Mouse (Mus musculus) neural tube, embryonic 12.5 days (tissue): ENCODE data around the gene Gigyf2. TPM values are rescaled to one million over a fixed set of nuclear protein-coding genes. Genes with fewer than 3 reads are reported as not detected.
A peak's percentile ranks its signal among the peaks of the same experiment; 100 is the strongest.

Experiments used
- ATAC-seq: fragments of 200-750 bp; cut with Nextera tagmentation; 2 replicates; pipeline ENCODE4 v1.8.0; 2017; ENCODE audit warnings: low read depth, mild to moderate bottlenecking, moderate TSS enrichment, moderate library complexity; ENCODE audit not compliant: low FRiP score
- H3K27ac ChIP-seq: fragments of 300-500 bp; sonication (generic); 2 replicates; pipeline ENCODE4 v1.5.1; 2016
- H3K27me3 ChIP-seq: fragments of 300-500 bp; sonication (generic); replicated peaks from 2 replicates; pipeline ENCODE4 v1.6.1; 2016; ENCODE audit warnings: mild to moderate bottlenecking
- H3K36me3 ChIP-seq: fragments of 300-500 bp; sonication (generic); 2 replicates; pipeline ENCODE4 v1.6.1; 2016; ENCODE audit warnings: mild to moderate bottlenecking
- H3K4me1 ChIP-seq: fragments of 300-500 bp; sonication (generic); 2 replicates; pipeline ENCODE4 v1.6.1; 2016
- H3K4me2 ChIP-seq: fragments of 300-500 bp; sonication (generic); replicated peaks from 2 replicates; pipeline ENCODE4 v1.6.1; 2016; ENCODE audit warnings: mild to moderate bottlenecking
- H3K4me3 ChIP-seq: fragments of 300-500 bp; sonication (generic); 2 replicates; pipeline ENCODE4 v1.5.1; 2016
- H3K9ac ChIP-seq: fragments of 300-500 bp; sonication (generic); 2 replicates; pipeline ENCODE4 v1.6.1; 2016; ENCODE audit warnings: mild to moderate bottlenecking
- H3K9me3 ChIP-seq: fragments of 300-500 bp; sonication (generic); 2 replicates; pipeline ENCODE4 v1.6.1; 2016; ENCODE audit warnings: mild to moderate bottlenecking
- WGBS: fragments of 180-500 bp; shearing (Covaris S2); methylation state at CpG from one replicate; pipeline ENCODE4 v1.1.7; 2016; 5-methylcytosine and 5-hydroxymethylcytosine counted together
- polyA plus RNA-seq: library from polyadenylated mRNA; unstranded; fragments of >200 nt; fragmentation: Nextera tagmentation; extraction: Ambion mirVana; gene quantifications from 2 replicates; pipeline ENCODE4 v1.2.1, GENCODE M21; 2016

The Gigyf2 gene
- polyA plus RNA-seq, 1 experiment from 2014 or later, result 62.4 TPM

DNA sequence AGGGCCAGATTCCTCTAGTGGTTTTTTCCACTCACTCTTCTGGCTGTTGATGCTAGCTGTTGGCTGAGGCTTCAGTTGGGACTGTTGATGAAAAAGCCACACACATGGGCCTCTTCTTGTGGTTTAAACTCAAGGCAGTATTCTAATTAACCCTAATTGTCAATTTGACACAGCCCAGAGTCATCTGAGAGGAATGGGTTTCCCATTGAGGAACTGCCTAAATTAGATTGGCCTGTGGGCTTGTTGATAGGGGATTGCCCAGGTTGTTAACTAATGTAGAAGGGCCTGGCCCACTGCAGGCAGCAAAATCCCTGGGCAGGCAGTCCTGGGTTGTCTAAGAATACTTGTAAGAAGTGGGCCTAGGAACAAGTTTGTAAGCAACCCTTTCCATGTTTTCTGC lies 2.1 kb upstream of the Gigyf2 start:
- Histone ChIP-seq H3K27me3 (no peaks in the 10 kb centered on the region), H3K9ac (no peak overlapping the region), H3K4me2 (no peak overlapping the region), H3K27ac (no peak overlapping the region), H3K4me3 (no peak overlapping the region), H3K4me1 (peaks cover 6% of the 10 kb centered on the region; the same call in 1 of the 2 replicates), H3K9me3 (peaks cover 18% of the 10 kb centered on the region), H3K36me3 (no peaks in the 10 kb centered on the region)
- no peak for ATAC-seq

- Histone ChIP-seq H3K4me2 (peak overlapping the region; percentile 70), H3K36me3 (no peaks in the 10 kb centered on the region; the same call in 1 of the 2 replicates), H3K4me3 (peak overlapping the region; percentile 95), H3K27ac (peak overlapping the region; percentile 88), H3K9me3 (no peaks in the 10 kb centered on the region), H3K9ac (peak overlapping the region; percentile 93), H3K27me3 (no peaks in the 10 kb centered on the region), H3K4me1 (peaks cover 6% of the 10 kb centered on the region; the same call in 1 of the 2 replicates)
- peak; percentile 85 for ATAC-seq
- under 1% methylated on average over 53 of the region's 53 CpGs for WGBS
Observed at GRCm38 (mm10) chr1:87327165-87327861, 515 bp downstream of the Gigyf2 start.

DNA sequence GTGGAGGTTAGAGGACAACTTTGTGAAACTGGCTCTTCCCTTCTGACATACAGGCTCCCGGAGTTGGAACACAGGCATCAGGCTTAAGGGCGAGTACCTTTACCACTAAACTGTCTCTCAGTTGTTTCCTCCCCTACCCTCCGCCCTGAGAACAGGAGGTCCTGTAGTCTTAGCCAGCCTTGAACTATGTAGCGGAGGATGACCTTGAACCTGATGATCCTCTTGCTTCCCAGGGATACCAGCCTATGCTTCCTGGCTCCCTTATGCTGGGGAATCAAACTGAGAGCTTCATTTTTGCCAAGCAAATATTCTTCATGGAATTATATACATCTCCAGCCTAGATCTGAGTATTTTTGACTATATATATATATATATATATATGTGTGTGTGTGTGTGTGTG lies 5.0 kb downstream of the Gigyf2 start:
- Histone ChIP-seq H3K27ac (no peak overlapping the region), H3K36me3 (peaks cover 14% of the 10 kb centered on the region), H3K9ac (no peak overlapping the region), H3K27me3 (no peaks in the 10 kb centered on the region), H3K4me2 (no peak overlapping the region), H3K4me1 (peaks cover 6% of the 10 kb centered on the region; the same call in 1 of the 2 replicates), H3K4me3 (no peak overlapping the region), H3K9me3 (no peaks in the 10 kb centered on the region)
- ATAC-seq, result no peak
- WGBS, result 97% methylated on average over 4 of the region's 4 CpGs

GRCm38 (mm10) chr1:87350576-87350975 lies 23.8 kb downstream of the Gigyf2 start:
- WGBS, result 88% methylated on average over 2 of the region's 2 CpGs
- Histone ChIP-seq H3K27ac (no peak overlapping the region), H3K9ac (no peak overlapping the region), H3K4me1 (no peaks in the 10 kb centered on the region), H3K27me3 (no peaks in the 10 kb centered on the region), H3K36me3 (peaks cover 3% of the 10 kb centered on the region), H3K4me2 (no peak overlapping the region), H3K9me3 (no peaks in the 10 kb centered on the region), H3K4me3 (no peak overlapping the region)
- ATAC-seq, result no peak

- Histone ChIP-seq H3K9ac (no peak overlapping the region), H3K4me1 (no peaks in the 10 kb centered on the region), H3K4me3 (no peak overlapping the region), H3K27me3 (no peaks in the 10 kb centered on the region), H3K27ac (no peak overlapping the region), H3K9me3 (no peaks in the 10 kb centered on the region), H3K4me2 (no peak overlapping the region), H3K36me3 (peaks cover 7% of the 10 kb centered on the region)
- ATAC-seq, result no peak
- 76% methylated on average over 1 of the region's 1 CpGs for WGBS
Observed at GRCm38 (mm10) chr1:87360276-87360675, 33.5 kb downstream of the Gigyf2 start.

- H3K27ac ChIP-seq, result no peak overlapping the region
- H3K4me2 ChIP-seq, result no peak overlapping the region
- WGBS, result 90% methylated on average over 3 of the region's 3 CpGs
- peaks cover 19% of the 10 kb centered on the region for H3K36me3 ChIP-seq
- H3K4me1 ChIP-seq, result no peaks in the 10 kb centered on the region
- no peaks in the 10 kb centered on the region for H3K9me3 ChIP-seq
- ATAC-seq, result no peak
- H3K4me3 ChIP-seq, result no peak overlapping the region
- H3K9ac ChIP-seq, result no peak overlapping the region
- no peaks in the 10 kb centered on the region for H3K27me3 ChIP-seq
Observed at GRCm38 (mm10) chr1:87378024-87378560, 51.3 kb downstream of the Gigyf2 start.

DNA sequence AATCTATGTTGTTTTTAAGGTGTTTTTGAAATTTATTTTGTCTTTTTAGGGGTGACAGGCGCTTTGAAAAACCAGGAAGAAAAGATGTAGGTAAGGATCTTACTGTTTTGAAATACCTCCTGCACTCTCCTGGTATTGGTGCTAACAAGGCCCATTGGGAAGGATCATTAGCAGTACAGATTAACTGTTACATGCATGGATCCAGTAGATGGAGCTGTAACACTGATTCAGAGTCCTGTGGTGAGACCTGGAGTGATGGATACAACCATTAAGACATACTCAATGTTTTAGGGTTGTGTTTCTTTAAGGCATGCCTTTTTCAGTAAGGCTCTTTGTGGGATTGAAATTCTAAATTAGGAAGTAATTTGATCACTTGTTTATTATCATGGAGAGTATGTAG lies 53.1 kb downstream of the Gigyf2 start:
- no peaks in the 10 kb centered on the region for H3K4me1 ChIP-seq
- no peak for ATAC-seq
- no peaks in the 10 kb centered on the region for H3K27me3 ChIP-seq
- WGBS, result 91% methylated on average over 1 of the region's 1 CpGs
- no peak overlapping the region for H3K4me2 ChIP-seq
- no peak overlapping the region for H3K27ac ChIP-seq
- H3K9ac ChIP-seq, result no peak overlapping the region
- H3K4me3 ChIP-seq, result no peak overlapping the region
- H3K36me3 ChIP-seq, result peaks cover 17% of the 10 kb centered on the region
- no peaks in the 10 kb centered on the region for H3K9me3 ChIP-seq

- 94% methylated on average over 3 of the region's 3 CpGs for WGBS
- H3K4me1 ChIP-seq, result no peaks in the 10 kb centered on the region
- no peak overlapping the region for H3K9ac ChIP-seq
- no peaks in the 10 kb centered on the region for H3K9me3 ChIP-seq
- no peak overlapping the region for H3K27ac ChIP-seq
- no peak overlapping the region for H3K4me3 ChIP-seq
- H3K36me3 ChIP-seq, result peaks cover 12% of the 10 kb centered on the region; the same call in 1 of the 2 replicates
- no peak overlapping the region for H3K4me2 ChIP-seq
- no peaks in the 10 kb centered on the region for H3K27me3 ChIP-seq
- ATAC-seq, result no peak
Observed at GRCm38 (mm10) chr1:87381152-87381551, 54.4 kb downstream of the Gigyf2 start.

GRCm38 (mm10) chr1:87386436-87387092 lies 59.8 kb downstream of the Gigyf2 start:
- Histone ChIP-seq H3K4me3 (no peak overlapping the region), H3K27me3 (no peaks in the 10 kb centered on the region), H3K4me1 (no peaks in the 10 kb centered on the region), H3K9ac (no peak overlapping the region), H3K9me3 (no peaks in the 10 kb centered on the region), H3K4me2 (no peak overlapping the region), H3K27ac (no peak overlapping the region), H3K36me3 (peaks cover 13% of the 10 kb centered on the region)
- ATAC-seq, result no peak
- 91% methylated on average over 9 of the region's 9 CpGs for WGBS

DNA sequence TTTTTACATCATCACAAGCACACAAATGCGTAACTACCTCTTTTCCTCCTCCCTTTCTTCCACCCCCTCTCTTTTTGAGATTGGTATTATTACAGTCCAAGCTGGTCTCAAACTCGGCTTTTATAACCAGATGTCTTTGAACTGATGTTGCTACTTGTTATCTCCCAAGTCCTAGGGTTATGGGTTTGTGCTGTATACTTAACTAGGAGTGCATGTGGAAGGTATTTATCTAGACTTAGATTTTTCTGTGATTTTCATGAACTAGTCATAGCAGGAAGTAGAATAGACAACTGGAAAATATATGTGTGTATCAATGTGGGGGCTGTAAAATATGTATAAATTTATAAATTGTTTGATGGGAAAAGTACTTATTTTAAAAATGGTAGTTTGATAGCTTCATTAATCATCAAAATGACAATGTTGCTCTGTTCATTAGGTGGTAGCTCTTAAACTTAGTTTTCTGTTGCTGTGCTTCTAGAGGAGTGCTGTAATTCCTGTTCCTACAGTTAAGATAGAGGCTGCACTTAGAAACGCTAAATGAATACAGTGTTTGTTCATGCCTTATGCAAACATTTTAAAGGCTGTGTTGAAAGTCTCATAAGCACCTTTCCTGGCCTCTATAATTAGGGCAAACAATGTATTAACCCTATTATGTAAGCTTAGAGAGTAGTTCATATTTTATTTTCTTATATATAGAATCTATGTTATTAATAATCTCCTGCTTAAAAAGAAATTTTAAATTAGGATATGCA lies 66.8 kb downstream of the Gigyf2 start:
- H3K4me1 ChIP-seq, result no peaks in the 10 kb centered on the region
- H3K4me3 ChIP-seq, result no peak overlapping the region
- no peak overlapping the region for H3K27ac ChIP-seq
- H3K9me3 ChIP-seq, result no peaks in the 10 kb centered on the region
- peaks cover 14% of the 10 kb centered on the region for H3K36me3 ChIP-seq
- H3K9ac ChIP-seq, result no peak overlapping the region
- no peaks in the 10 kb centered on the region for H3K27me3 ChIP-seq
- WGBS, result 92% methylated on average over 3 of the region's 3 CpGs
- no peak overlapping the region for H3K4me2 ChIP-seq
- no peak for ATAC-seq

DNA sequence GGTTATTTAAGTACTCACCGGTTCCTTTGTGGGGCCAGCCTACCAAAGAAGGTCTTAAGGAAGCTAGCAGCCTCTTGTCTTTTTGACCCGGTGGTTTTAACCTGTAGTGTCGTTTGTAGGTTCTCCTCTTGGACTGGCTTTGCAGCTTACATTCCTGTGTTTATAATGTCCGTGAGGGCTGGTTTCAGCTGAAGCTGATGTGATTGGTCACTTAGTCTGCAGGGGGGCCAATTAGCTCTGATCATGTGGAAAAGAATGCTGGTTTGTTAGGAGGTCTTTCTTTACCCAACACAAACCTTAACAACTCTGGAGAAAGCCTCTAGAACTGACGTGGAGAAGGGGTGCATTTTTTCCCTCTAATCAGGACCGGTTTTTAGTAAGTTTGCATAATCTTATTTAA lies 67.8 kb downstream of the Gigyf2 start, which contains the start of gene Kcnj13:
Gene Kcnj13, minus strand, starts transcription at position 136 of the 400 bp plus-strand sequence.
- no peaks in the 10 kb centered on the region for H3K4me1 ChIP-seq
- no peak within 1 kb of the TSS for H3K27ac ChIP-seq
- H3K4me2 ChIP-seq, result no peak within 1 kb of the TSS
- peaks cover 14% of the 10 kb centered on the region for H3K36me3 ChIP-seq
- no peaks in the 10 kb centered on the region for H3K9me3 ChIP-seq
- no peak within 1 kb of the TSS for H3K4me3 ChIP-seq
- 36% methylated on average over 6 of the region's 6 CpGs for WGBS
- no peak within 1 kb of the TSS for H3K9ac ChIP-seq
- ATAC-seq, result no peak
- no peaks in the 10 kb centered on the region for H3K27me3 ChIP-seq

- WGBS, result 86% methylated on average over 7 of the region's 7 CpGs
- H3K4me3 ChIP-seq, result no peak overlapping the region
- no peak for ATAC-seq
- no peak overlapping the region for H3K4me2 ChIP-seq
- no peaks in the 10 kb centered on the region for H3K4me1 ChIP-seq
- H3K36me3 ChIP-seq, result no peaks in the 10 kb centered on the region
- H3K9me3 ChIP-seq, result no peaks in the 10 kb centered on the region
- no peak overlapping the region for H3K27ac ChIP-seq
- no peak overlapping the region for H3K9ac ChIP-seq
- no peaks in the 10 kb centered on the region for H3K27me3 ChIP-seq
Observed at GRCm38 (mm10) chr1:87396923-87397586, 70.3 kb downstream of the Gigyf2 start.
